Mouse (Mus musculus) MEL (cell line): Measurements from ENCODE around the gene Sphkap.

ENCODE experiments used
- CHD1 ChIP-seq: IDR thresholded peaks from 2 replicates; pipeline ENCODE4 v1.6.1; 2012; ENCODE audit warnings: low read depth, mild to moderate bottlenecking, inconsistent platforms, low read length, improper control_type of control experiment
- CTCF ChIP-seq, 3 experiments: IDR thresholded peaks in 2 of 3; conservative IDR thresholded peaks in 1 of 3; 2 replicates each; pipeline ENCODE4 v1.5.1; 2011 to 2012; ENCODE audit warnings: low read length in 3 of 3, low read depth in 2 of 3, mild to moderate bottlenecking in 2 of 3, improper control_type of control experiment in 1 of 3, inconsistent platforms in 1 of 3, mixed read lengths in 1 of 3, moderate library complexity in 1 of 3; ENCODE audit not compliant: control insufficient read depth in 1 of 3, insufficient read depth in 1 of 3, poor library complexity in 1 of 3, severe bottlenecking in 1 of 3
- MXI1 ChIP-seq: IDR thresholded peaks from 2 replicates; pipeline ENCODE4 v1.6.1; 2011; ENCODE audit warnings: mild to moderate bottlenecking, low read depth, low read length, improper control_type of control experiment
- POLR2A ChIP-seq, 2 experiments: IDR thresholded peaks; 2 replicates each; pipeline ENCODE4 v1.6.1; 2011 to 2012; ENCODE audit warnings: low read length in 2 of 2, mild to moderate bottlenecking in 2 of 2, control low read depth in 1 of 2, improper control_type of control experiment in 1 of 2, low read depth in 1 of 2, moderate library complexity in 1 of 2; ENCODE audit not compliant: control insufficient read depth in 1 of 2, insufficient read depth in 1 of 2, poor library complexity in 1 of 2
- POLR2AphosphoS5 ChIP-seq: IDR thresholded peaks from 2 replicates; pipeline ENCODE4 v1.6.1; 2012; ENCODE audit warnings: low read depth, borderline replicate concordance, mild to moderate bottlenecking, inconsistent platforms, low read length, moderate library complexity, mixed read lengths
- ZKSCAN1 ChIP-seq: IDR thresholded peaks from 2 replicates; pipeline ENCODE4 v1.6.1; 2012; ENCODE audit warnings: low read depth, mild to moderate bottlenecking, inconsistent platforms, low read length, improper control_type of control experiment, moderate library complexity
- ZMIZ1 ChIP-seq: IDR thresholded peaks from 2 replicates; pipeline ENCODE4 v1.6.1; 2012; ENCODE audit warnings: low read depth, mild to moderate bottlenecking, inconsistent platforms, low read length, improper control_type of control experiment, moderate library complexity

- TF ChIP-seq CTCF (IDR thresholded peaks at IDR 0.05 in 2 of 3, conservative IDR thresholded peaks at IDR 0.05 in 1 of 3; ENCODE audit: control insufficient read depth in 1 of 3, insufficient read depth in 1 of 3, low read depth in 2 of 3, low read length in 3 of 3, poor library complexity in 1 of 3, severe bottlenecking in 1 of 3) (no peak), POLR2A (IDR thresholded peaks at IDR 0.05; ENCODE audit: control insufficient read depth in 1 of 2, insufficient read depth in 1 of 2, low read depth in 1 of 2, low read length in 2 of 2, poor library complexity in 1 of 2) (no peak), POLR2AphosphoS5 (no peak), CHD1 (no peak), ZMIZ1 (no peak), ZKSCAN1 (no peak), MXI1 (no peak)
Observed at GRCm38 (mm10) chr1:83209981-83210380, 198.0 kb downstream of the Sphkap start.
